Mouse (Mus musculus): ENCODE measurements around the gene Asic1. TPM values are rescaled to one million over a fixed set of nuclear protein-coding genes. Genes with fewer than 3 reads are reported as not detected.

Gene Asic1
- polyA plus RNA-seq, 1 experiment from 2014 or later, result 3.9 TPM

Other genes with a start within 250 kb of the Asic1 start
- gene Nckap5l, start 212.6 kb upstream of the Asic1 start, polyA plus RNA-seq (2014; fragmentation: Nextera tagmentation; extraction: Ambion mirVana), result 12.0 and 12.2 TPM in 2 replicates
- gene Bcdin3d, start 195.6 kb upstream of the Asic1 start, polyA plus RNA-seq (2014; fragmentation: Nextera tagmentation; extraction: Ambion mirVana), result 20.0 and 21.5 TPM in 2 replicates
- gene Faim2, start 142.2 kb upstream of the Asic1 start, polyA plus RNA-seq (2014; fragmentation: Nextera tagmentation; extraction: Ambion mirVana), result 0.21 and 0.95 TPM in 2 replicates
- not detected in 2 replicates for gene Aqp2, start 91.3 kb upstream of the Asic1 start, polyA plus RNA-seq (2014; fragmentation: Nextera tagmentation; extraction: Ambion mirVana)
- 0.17 TPM in 1 of 2 replicates, not detected in the other for gene Aqp5, start 79.6 kb upstream of the Asic1 start, polyA plus RNA-seq (2014; fragmentation: Nextera tagmentation; extraction: Ambion mirVana)
- not detected in 2 replicates for gene Aqp6, start 69.0 kb upstream of the Asic1 start, polyA plus RNA-seq (2014; fragmentation: Nextera tagmentation; extraction: Ambion mirVana)
- 201 and 217 TPM in 2 replicates for gene Racgap1, start 18.7 kb upstream of the Asic1 start, polyA plus RNA-seq (2014; fragmentation: Nextera tagmentation; extraction: Ambion mirVana)
- gene Smarcd1, start 31.8 kb downstream of the Asic1 start, polyA plus RNA-seq (2014; fragmentation: Nextera tagmentation; extraction: Ambion mirVana), result 134 and 142 TPM in 2 replicates
- not detected in 2 replicates for gene Gm17349, start 35.1 kb downstream of the Asic1 start, polyA plus RNA-seq (2014; fragmentation: Nextera tagmentation; extraction: Ambion mirVana)
- 0.35 and 0.53 TPM in 2 replicates for gene Gpd1, start 47.1 kb downstream of the Asic1 start, polyA plus RNA-seq (2014; fragmentation: Nextera tagmentation; extraction: Ambion mirVana)
- gene Cox14, start 55.2 kb downstream of the Asic1 start, polyA plus RNA-seq (2014; fragmentation: Nextera tagmentation; extraction: Ambion mirVana), result 140 and 154 TPM in 2 replicates
- 59.2 and 59.7 TPM in 2 replicates for gene Cers5, start 102.5 kb downstream of the Asic1 start, polyA plus RNA-seq (2014; fragmentation: Nextera tagmentation; extraction: Ambion mirVana)
- gene Lima1, start 205.1 kb downstream of the Asic1 start, polyA plus RNA-seq (2014; fragmentation: Nextera tagmentation; extraction: Ambion mirVana), result 40.3 and 40.5 TPM in 2 replicates

All from forebrain, embryonic 11.5 days (tissue).